Mouse (Mus musculus) urinary bladder, adult 18-20 months (tissue): ENCODE data around the gene Sema3c.
A peak's percentile ranks its signal among the peaks of the same experiment; 100 is the strongest.
"Not testable (repeated sequence)": the region's sequence is repeated elsewhere in the genome, so short reads cannot be mapped to it uniquely, and the experiment has no call there.

Source experiments
- DNase-seq, 2 experiments: peaks; one replicate each; pipeline ENCODE4 v3.0.0; 2022; ENCODE audit warnings: low spot score in 2 of 2, mixed read lengths in 2 of 2

Sema3c gene

DNA sequence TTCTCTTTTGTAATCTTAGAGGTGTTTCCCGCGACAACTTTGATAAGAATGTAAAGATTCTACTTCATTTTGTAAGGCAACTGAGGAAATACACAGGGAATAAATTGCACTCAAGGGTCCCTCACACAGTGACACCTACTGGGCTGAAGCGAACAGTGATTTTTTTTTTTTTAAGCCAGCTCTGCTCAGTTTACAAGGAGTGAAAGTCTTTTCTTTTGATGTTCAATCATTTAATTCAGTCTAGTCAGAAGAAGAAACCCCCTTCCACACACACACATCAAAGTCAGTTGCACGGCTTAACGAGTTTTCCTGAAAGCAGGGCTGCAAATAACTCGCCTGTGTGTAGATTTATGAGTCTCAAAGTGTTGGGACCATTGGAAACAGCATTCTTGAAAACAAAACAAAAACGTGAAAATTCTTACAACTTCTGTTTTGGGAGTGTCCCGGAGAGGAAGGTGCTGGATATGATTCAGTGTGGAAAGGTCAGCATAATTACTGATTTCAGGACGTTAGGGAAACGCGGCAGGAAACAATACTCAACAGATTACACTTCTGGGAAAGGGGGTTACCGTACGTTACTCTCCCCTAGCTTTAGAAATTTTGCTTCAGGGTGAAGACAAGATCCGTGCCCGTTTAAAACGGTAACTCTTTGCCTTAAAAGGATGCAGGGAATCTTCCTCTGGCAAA is at the start of gene Sema3c:
Sema3c (plus strand) TSS at position 588 of the 687 bp plus-strand sequence.
- DNase-seq: no peak

DNA sequence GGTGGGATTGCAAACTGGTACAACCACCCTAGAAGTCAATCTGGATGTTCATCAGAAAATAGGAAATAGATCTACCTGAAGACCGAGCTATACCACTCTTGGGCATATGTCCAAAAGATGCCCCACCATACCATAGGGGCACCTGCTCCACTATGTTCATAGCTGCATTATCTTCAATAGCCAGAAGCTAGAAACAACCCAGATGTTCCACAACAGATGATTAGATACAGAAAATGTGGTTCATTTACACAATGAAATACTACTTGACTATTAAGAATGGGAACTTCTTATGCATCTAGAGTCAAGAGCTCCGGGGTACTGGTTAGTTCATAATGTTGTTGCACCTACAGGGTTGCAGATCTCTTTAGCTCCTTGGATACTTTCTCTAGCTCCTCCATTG is 42.9 kb upstream of the Sema3c start:
- not testable (repeated sequence) for DNase-seq

DNA sequence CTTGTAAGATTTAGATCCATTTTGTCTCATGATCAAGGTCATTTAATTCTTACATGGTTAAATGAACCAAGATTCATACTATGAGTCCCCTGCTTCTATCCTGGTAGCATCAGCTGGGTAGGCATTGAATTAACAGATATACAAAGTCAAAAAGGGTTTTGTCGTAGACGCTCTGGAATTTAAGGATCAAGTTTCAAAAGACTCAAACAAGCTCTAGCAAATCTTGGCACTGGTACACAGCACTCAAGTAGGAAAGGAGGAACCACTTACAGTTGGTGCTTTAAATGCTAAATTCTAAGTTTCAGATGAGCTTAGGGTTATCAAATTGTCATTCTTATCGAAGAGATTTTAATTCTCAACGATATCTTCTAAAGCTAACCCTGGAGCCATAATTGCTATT is 30.9 kb upstream of the Sema3c start:
- DNase-seq: no peak

DNA sequence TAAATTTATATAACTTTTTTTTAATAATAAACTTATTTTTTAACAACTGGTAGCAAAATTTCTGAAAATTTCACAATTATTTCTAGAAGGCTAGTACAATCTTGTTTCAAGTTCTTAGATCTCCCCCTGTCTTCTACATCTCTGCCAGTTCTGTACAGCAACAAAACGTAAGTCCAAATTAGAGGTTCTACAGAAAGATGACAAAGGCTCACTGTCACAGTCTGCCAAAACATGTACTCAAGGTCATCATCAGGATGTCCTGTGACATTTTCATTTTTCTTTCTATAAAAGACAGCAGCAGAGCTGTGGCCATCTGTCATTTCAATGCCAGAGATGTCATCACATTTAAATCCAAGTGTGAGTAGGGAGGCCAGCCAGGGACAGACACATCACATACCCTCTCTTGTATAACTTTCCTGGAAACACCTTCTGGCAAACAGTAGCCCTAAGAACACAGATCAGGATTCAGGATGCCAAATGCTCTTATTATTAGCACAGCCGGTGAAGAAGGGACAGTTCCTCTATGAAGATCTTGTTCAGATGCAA is 29.1 kb upstream of the Sema3c start:
- DNase-seq: no peak

DNA sequence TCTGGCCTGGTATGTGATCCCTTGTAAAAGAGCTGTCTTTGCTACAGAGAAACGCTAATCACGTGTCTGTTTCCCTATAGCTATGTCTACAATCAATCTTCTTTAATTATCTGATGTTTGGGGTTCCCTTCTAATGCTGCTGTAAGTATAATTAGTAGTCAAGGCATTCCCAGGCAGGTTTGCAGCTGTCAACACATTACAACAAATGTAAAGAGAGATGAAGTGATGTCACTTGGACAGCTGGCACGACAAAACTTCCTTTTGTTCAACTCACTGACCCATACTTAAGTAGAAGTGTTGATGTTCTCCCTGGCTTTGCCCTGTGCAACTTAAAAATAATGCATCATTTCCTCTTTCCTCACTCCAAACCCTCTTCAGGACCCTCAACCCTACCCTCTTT is 22.4 kb upstream of the Sema3c start:
- no peak for DNase-seq

DNA sequence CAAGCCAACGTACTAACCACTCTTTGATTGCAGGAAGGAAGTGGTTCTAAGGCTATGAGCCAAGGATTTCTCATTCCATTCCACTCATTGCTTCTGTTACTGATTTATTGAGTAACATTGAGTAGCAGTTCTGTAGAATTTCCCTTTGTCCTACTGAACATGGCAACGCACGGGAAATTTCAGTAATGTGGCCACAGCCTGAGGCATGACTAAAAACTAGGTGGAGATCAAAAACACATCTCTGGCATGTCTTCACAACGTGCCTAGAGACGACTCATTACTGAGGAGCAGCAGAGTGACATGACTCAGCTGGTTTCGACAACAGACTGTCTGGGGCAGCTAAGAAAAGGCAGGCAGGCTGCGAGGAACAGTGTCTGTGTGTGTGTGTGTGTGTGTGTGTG is 18.0 kb upstream of the Sema3c start:
- peak; percentile 19 to 39 for DNase-seq

DNA sequence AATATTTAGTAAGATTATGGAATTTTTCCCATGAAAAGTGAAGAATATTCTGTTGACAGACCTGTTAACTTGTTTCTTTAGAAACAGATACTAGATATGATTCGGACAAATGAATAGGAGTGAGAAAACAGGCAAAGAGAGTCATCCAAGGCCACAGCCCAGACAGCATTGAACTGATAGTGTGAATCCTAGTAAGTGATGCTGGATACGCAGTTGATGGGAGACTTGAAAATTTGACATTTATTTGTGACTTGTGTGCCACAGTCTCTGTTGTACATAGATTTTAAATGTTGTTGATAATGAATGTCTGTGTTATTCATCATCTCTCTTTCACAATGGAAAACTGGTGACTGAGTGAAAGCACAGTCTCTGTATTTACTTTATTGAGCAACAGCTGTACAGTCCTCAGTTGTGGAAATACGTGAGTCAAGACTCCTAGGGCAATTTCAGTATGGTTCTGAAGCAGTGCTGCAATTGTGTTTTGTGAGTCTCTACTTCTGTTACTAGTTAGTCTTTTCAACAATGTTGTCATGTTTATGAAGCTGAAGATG is 17.3 kb upstream of the Sema3c start:
- no peak for DNase-seq

DNA sequence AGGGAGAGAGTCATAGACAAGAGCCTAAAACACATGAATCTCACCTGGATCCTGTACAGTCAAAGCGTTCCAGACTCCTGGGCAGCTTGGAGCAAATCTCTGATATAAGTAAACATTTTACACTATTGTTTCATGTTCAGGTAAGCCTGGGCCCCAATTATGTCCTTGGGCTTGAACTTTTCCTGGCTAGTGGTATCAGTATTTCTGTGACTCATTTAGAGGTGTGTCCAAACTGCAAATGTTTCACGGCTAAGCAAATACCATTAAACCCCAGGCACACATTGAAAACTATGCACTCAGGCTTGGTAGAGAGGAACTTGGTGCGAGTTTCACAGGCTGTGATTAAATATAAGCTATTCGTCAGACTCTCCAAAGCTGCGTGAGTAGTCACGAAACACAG is 2.5 kb upstream of the Sema3c start:
- DNase-seq: peak in 1 of 2 experiments; percentile 33

DNA sequence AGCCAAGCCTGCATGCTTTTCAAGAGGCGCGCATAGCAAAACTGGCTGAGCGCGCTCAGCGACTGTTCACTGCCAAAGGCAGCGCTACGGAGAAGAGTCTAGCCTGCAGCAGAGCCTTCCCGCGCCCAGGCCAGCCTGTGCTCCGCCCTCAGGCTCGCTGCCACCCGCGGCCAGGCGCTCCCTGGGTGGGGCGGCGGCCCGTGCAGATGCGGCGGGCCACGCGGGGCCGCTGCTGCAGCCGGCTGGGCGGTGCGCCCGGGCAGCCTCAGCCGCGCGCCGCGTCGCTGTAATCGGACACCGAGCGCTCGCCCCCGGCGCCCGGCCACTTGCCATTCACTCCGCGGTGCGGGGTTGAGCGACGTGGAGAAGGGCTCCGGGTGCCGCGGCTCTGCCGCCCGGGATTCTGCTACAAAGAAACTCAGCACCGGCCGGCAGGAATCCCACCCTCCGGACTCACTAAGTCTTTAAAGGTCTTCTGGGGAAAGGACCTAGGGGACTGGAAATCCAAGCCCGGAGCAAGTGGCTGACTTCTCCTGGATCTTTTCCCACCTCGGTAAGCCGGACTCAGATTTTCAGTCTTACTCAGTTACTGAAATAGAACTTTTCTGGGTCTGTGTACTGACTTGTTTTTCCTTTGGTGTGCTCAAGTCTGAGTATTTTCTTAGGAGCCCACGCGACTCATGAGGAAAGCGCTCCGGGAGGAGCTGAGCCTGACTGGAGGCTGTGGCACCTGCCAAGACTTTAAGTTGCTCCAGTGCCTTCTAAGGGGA is 517 bp downstream of the Sema3c start:
- peak; percentile 76 to 77 for DNase-seq

DNA sequence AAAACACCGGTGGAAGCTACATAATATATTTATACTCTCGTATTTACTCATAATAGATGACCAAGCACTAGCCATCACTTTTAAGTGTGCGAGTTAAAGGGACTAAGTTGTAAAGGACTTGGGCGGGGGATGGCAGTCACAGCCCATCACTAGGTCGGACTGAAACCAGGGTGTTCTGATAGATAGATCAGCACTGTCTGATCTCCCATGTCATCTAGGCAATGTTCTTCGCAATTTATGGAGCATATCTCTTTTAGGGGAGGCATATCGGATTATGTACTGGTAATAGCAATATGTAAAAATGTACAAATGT is 1.1 kb downstream of the Sema3c start:
- no peak for DNase-seq

DNA sequence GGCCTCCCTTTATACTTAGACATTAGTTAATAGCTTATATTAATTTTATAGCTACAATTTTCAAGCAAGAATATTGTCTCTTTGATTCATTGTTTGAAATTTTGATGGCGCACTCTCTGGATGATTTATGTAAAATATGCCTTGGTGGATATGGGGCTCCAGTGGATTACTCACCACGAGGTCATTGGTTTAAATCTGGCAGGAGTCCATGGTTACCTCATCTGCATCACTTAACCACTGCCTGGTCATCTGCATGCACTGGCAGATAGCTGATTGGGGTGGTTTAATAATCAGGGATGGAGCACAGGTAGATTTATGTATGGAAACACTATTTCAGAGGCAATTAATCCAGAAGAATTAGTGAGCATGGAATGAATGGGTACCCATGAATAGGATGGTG is 2.0 kb downstream of the Sema3c start:
- DNase-seq: peak in 1 of 2 experiments; percentile 9

DNA sequence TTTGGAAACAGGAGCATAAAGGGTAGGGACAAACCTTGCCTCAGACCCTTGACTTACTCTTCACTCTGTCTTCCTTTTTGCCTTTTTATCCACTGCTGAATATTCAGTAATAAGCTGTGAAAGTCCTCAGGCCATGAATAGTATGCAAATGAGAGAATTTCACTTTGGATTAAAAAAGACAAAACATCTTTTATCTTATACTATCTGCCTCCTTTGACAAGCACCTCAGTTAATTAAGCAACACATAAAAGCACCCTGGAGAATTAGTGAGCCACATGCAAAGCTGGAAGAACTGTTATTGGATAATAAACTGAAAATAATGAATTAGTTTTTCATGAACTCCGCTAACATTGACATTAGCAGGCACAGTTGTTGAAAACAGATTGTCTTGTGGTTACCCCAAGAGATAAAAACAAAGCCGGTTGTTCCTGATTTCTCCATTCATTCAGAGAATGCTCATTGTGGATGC is 8.0 kb downstream of the Sema3c start:
- no peak for DNase-seq

DNA sequence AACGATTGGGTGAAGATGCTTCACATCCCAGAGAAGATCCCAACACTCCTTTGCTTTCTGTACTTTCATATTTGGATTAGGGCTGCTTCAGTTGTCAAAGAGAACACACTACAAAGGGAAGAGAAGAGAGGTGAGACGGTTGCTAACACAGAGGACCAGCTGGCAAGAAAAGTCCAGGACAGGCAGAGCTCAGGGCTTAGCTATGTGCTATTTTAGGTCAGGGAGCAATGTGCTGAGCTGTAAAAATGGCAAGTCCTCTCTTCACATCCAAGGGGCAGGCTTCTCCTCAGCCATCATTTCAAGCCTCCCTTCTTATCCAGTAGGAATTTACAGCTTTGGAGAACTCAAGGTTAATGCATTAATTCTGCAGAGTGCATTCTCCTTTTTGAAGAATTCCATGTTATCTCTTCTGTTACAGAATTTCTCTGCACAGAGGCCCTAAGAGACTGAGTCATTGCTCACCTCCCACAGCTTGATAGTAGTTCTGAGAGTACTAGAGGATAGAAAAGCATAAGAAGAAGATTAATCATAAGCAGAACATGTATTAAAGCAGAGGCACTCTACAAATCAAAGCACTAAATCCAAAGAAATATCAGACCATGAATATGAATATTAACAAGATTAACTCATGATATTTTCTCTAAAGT is 10.3 kb downstream of the Sema3c start:
- no peak for DNase-seq

DNA sequence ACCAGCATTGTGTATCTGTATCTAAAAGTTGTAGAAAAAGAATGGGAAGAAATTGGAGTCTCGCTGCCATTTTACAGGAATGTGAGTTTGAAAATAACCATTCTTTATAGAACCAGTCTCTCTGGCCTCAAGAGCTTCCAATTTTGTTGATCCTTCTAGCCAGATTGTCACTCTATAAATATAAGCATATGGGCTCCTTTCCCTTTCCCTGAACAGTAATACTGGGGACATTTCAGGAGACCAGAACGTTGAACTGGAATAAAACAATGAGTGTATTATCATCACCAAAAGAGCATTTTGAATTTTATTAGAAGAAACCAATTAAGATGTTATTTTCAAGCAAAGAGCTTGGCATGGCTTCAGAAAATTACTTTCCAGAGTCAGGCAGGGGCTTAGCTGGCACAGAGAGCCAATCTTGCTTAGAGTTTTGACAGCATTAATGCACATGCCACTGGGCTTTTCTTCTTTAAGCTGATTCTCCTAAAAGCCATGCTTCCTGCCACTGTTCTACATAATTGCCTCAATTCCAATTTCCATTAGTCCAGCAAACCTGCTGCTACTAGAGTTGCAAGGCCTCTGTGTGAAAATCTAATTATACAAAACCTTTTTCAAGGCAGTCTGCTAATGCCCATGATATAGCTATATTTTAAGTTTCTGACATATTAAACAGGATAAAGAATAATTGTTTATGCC is 12.6 kb downstream of the Sema3c start:
- no peak for DNase-seq

DNA sequence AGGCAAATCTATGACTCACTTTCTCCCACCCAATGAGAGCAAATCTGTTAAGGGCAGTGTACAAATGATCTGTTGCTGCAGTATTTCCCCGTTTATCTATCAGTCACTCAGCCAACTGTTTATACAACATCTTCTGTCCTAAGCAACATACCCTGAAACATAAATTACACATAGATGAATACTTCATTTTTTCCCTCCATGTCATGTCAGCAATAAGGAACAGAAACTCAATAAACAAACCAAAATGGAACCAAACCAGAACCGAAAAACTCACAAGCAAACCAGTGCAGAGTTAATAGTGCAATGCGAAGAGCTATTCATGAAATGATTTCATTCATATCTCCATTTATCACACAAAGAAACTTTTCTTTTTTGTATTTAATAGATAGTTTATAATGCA is 17.8 kb downstream of the Sema3c start:
- no peak for DNase-seq

DNA sequence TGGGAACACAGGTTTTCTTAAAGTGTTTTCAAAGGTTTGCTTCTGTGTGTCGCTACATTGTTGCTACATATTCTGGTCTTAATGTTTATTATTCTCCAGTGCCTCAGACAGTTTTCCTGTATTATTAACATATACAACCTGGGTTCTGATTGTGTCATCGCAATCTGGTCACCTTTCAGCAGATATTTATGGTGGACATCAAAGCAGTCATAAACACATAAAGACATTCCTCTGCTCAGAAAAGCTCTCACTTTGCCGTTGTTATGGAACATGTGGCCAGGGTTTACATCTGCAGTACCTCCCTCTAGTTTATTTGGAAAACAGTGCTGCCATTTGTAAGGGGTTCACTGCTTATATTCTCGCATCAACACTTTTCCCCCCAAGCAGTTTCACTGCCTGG is 27.6 kb downstream of the Sema3c start:
- DNase-seq: no peak

DNA sequence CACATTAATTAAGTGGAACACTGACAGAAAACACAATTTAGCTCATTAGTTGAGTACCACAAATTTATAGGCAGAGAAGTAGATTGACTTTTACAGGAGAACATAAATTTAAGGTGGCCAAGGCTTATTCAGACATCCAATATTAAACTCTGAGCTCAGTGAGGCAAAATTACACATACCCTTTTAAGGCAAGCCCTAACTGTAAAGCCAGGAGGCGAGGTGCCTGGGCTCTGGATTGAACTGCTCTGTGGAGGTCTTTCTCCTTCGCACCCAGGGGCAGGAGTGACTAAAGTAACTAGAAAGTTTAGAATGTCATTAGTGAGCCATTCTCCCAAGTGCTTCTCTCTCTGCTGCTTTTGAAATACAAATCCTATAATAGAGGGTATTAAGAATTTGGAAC is 46.5 kb downstream of the Sema3c start:
- DNase-seq: no peak

DNA sequence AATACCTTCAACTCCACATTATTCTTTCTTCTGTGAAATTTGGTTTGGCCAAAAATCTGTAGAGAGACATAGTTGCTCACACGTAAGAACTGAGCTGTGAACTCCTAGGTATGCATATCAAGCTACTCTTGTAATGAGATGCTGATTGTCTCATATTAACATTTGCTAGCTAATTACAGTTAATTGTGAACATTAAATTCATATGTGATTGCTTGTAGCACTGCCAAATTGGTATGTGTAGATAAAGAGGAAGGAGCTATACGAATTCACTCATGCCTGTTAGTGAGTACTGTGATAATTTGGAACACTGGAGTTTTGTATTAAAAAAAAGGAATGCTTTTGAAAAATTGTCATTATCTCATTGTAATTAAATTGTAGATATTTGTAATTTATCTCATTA is 48.5 kb downstream of the Sema3c start:
- DNase-seq: no peak

DNA sequence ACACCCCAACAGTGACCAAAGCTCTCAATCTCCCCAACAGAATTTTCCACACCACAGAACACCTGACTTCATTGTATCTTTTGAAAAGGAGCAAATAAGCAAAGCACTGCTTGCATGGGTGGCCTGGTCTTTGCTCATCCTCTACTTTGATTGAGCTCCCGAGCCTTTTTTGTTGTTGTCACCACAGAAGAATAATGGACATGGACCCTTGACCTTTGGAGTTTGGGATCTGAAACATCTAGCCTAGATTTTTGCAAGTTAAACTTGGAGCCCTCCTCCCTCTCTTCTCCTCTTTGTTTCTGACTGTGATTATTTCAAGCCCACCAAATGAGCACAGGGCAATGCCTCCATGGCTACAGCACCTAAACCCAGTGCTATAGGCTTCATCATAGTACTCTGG is 54.5 kb downstream of the Sema3c start:
- DNase-seq: no peak

DNA sequence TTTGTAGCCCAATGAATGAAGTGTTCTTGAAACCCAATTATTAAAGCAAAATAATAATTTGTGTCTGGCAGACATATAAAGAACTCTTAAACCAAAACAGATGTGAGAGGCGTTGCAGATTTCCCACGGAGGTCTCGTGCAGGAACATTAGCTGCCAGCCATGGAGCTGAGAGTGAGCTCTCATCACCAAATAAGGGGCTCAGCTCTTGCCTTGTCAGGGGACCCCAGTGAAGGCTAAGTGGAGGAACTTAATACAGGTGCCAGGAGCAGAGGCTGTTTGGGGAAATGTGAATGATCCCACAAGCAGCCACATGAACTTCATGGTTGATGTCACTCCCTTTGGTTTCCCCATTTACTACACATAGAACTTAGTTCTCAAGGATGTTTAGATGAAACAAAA is 55.5 kb downstream of the Sema3c start:
- no peak for DNase-seq

DNA sequence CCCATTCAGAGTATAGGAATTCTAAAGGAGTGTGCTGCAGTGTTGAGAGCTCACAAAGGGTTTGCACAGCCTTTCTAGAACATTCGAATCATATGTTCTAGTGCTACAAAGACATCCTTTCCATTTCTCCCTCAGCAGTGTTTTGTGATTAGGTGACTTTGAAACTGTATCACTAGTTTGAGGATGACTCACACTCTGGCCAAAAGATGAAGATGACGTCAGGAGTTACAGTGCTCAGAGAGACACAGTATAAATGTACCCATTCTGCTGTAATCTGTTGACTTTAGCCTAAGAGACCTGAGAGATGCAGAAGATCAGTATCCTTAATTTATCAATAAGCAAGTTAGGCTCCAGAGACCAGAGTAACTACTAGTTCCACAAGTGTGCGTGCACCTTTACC is 65.4 kb downstream of the Sema3c start:
- no peak for DNase-seq
